Mouse (Mus musculus) G1E (cell line): ENCODE data around the gene Ilf2.

Experiments used
- CTCF ChIP-seq: IDR thresholded peaks from 2 replicates; pipeline ENCODE4 v1.5.1; 2012; ENCODE audit warnings: low read depth, low read length, inconsistent platforms, mixed read lengths
- GATA1 ChIP-seq: IDR thresholded peaks from 2 replicates; pipeline ENCODE4 v1.6.1; 2012; ENCODE audit warnings: borderline replicate concordance, low read length, inconsistent platforms, mixed read lengths

DNA sequence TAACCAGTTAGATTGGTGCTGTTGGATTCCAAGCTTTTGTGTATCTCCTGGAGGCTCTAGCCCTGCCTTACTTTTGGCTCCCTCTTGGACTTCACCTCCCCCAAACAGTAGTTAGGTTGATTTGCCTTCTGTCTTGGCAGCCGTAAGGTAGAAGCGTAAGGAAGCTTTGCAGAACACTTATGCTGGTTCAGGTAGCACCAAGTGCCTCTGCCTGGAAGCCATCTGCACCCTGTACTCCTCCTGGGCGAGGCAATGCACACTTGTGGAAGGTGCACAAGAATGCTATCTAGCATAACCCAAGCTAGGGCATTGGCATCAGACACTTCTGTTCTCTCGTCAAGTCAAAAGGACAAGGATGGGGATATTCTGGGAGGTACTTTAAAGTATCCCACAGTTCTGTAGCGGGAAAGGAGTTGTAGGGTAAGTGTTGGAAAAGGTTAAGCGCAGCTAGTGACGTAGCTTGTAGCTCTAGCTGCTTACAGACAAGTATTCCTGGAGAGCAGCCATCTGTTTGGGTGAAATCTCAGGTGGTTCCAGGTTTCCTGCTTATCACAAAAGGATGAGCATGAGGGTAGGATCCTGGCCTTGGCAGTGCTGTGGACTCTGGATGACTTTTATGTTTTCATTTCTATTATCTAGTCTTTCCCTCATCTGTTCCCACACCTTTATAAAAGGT is 20.1 kb downstream of the Ilf2 start:
- TF ChIP-seq GATA1 (no peak), CTCF (no peak)
